Mouse (Mus musculus) bone marrow, adult 2 months (tissue): ENCODE measurements around the gene Spa17.

Experiments
- CTCF ChIP-seq: fragments of 200-500 bp; IDR thresholded peaks from 2 replicates; pipeline ENCODE4 v1.5.1; 2011; ENCODE audit warnings: low read length, control low read depth; ENCODE audit not compliant: control insufficient read depth, insufficient read depth
- POLR2A ChIP-seq: fragments of 200-500 bp; IDR thresholded peaks from 2 replicates; pipeline ENCODE4 v1.6.1; 2011; ENCODE audit warnings: low read depth, mild to moderate bottlenecking, control low read depth, low read length, borderline replicate concordance; ENCODE audit not compliant: control insufficient read depth

- TF ChIP-seq CTCF (no peak), POLR2A (no peak)
These were observed 58.4 kb downstream of the Spa17 start, which contains the start of gene Siae for GRCm38 (mm10) chr9:37554838-37555748.
